Mouse (Mus musculus): ENCODE data around the gene Fnbp4.

GRCm38 (mm10) chr2:90739921-90740320 is 5.2 kb upstream of the Fnbp4 start:
- no peak for TF ChIP-seq EP300 (IDR thresholded peaks at IDR 0.05; ENCODE audit: low read length)
- no peak for TF ChIP-seq USF1 (IDR thresholded peaks at IDR 0.05; ENCODE audit: low read depth, low read length)
